8 mouse cellular contexts compared by ENCODE assay signal in the genomic region with DNA sequence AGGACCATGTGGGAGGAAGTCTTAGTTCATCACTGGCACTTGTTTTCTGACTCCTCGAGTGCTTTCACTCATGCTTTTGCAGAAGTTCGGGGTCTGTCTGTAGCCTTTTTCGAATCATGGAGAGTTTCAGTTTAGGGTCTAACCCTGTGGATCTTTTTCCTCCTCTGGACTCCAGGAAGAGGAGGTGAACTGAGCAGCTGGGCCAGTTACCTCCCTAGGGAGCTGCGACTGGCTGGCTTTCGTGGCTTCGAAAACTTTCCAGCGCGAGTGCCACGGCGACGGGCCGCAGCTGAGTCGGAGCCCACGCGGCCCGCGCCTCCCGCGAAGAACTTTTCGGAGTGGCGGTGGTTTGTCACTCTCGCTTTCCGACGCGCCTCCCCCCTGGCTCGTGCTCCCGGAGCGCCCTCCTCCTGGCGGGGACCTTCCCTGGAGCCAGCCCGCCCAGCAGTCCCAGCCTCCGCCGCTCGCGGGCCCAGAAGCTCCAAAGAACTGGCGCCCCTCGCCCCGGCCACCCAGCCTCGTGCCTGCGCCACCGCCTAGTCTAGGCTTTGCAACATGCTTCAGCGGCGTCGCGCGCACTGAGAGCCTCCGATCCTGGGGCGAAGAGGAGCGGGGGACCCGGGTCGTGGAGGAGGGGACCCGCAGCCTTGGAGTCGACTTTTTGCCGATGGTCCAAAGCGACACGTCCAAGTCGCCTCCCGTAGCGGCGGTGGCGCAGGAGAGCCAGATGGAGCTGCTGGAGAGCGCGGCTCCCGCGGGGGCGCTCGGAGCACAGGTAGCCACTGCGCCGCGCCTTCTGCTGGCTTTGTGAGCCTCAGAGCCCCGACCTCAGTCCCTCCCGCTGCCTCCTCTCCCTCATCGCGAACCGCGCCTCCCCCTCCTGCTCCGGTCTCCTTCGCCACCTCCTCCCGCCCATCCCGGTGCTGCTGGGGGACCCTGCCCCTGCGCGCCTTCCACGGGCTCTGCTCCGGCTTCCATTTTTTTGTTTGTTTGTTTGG. TPM values are rescaled to one million over a fixed set of nuclear protein-coding genes. Genes with fewer than 3 reads are reported as not detected.
A peak's percentile ranks its signal among the peaks of the same experiment; 100 is the strongest.
DNase-seq lines count a peak whose midpoint lies in the region; ATAC-seq and TF ChIP-seq lines count a peak whose summit lies in the region.

No protein-coding gene starts in this region.

- H3K79me3 ChIP-seq in C2C12 (ENCODE audit: low read depth) = peaks cover 21% of the 10 kb centered on the region

- no peaks in the 10 kb centered on the region for H3K27me3 ChIP-seq in C2C12 (ENCODE audit: control insufficient read depth, insufficient read depth, insufficient read length)
- H3K27me3 ChIP-seq in forebrain, embryonic 16.5 days (replicated peaks; ENCODE audit: control insufficient read depth, insufficient read depth, low read length) = no peaks in the 10 kb centered on the region
- H3K27me3 ChIP-seq in lung, embryonic 14.5 days (ENCODE audit: insufficient read depth, low read length) = no peaks in the 10 kb centered on the region

- DNase-seq in heart, postnatal 36 days = peak; percentile 52 to 73
- peak; percentile 43 to 57 for DNase-seq in layer of hippocampus, adult 8-10 months (ENCODE audit: low spot score in 2 of 2)
- DNase-seq in lung, embryonic 14.5 days = peak; percentile 87
- DNase-seq in ovary, adult 18-20 months (ENCODE audit: low spot score) = peak; percentile 66
- DNase-seq in thymus, postnatal 14 days = peak; percentile 60

- H3K27ac ChIP-seq in brown adipose tissue, adult 24 weeks (replicated peaks; ENCODE audit: low read depth, low read length) = no peak overlapping the region
- H3K27ac ChIP-seq in forebrain, embryonic 16.5 days (ENCODE audit: low read length) = peak overlapping the region; percentile 68
- H3K27ac ChIP-seq in lung, embryonic 14.5 days (ENCODE audit: low read depth) = peak overlapping the region; percentile 87

- intact Hi-C loops in heart, postnatal 36 days (cut with DNase I) = loop anchor here (1.0 to 2.0 kb wide), 2 partner anchors 49 to 73 kb away; no protein-coding TSS in a partner anchor

- no peaks in the 10 kb centered on the region; the same call in 1 of the 2 replicates for H3K4me1 ChIP-seq in brown adipose tissue, adult 24 weeks (ENCODE audit: control insufficient read depth, insufficient read depth, insufficient read length, low read length)
- H3K4me1 ChIP-seq in forebrain, embryonic 16.5 days (replicated peaks; ENCODE audit: control insufficient read depth, insufficient read depth, low read length) = peaks cover 16% of the 10 kb centered on the region
- no peaks in the 10 kb centered on the region for H3K4me1 ChIP-seq in lung, embryonic 14.5 days (ENCODE audit: insufficient read depth)

- under 1% methylated on average over 76 of the region's 83 CpGs for WGBS in forebrain, embryonic 16.5 days
- under 1% methylated on average over 81 of the region's 83 CpGs for WGBS in lung, embryonic 14.5 days

- ATAC-seq in forebrain, embryonic 16.5 days = peak; percentile 94
- peak; percentile 94 for ATAC-seq in lung, embryonic 14.5 days (ENCODE audit: insufficient read depth)

- peak overlapping the region; percentile 78 for H3K9ac ChIP-seq in forebrain, embryonic 16.5 days (replicated peaks; ENCODE audit: low read depth, low read length)
- H3K9ac ChIP-seq in lung, embryonic 14.5 days = peak overlapping the region; percentile 71

- H3K4me2 ChIP-seq in forebrain, embryonic 16.5 days (ENCODE audit: low read length) = peak overlapping the region; percentile 99
- peak overlapping the region; percentile 83 for H3K4me2 ChIP-seq in lung, embryonic 14.5 days

- H3K9me3 ChIP-seq in forebrain, embryonic 16.5 days (ENCODE audit: control insufficient read depth, low read length) = no peaks in the 10 kb centered on the region
- no peaks in the 10 kb centered on the region for H3K9me3 ChIP-seq in lung, embryonic 14.5 days (ENCODE audit: low read depth, low read length)

- peak overlapping the region; percentile 66 for H3K4me3 ChIP-seq in C2C12 (ENCODE audit: insufficient read depth, poor library complexity, severe bottlenecking)
- H3K4me3 ChIP-seq in brown adipose tissue, adult 24 weeks (ENCODE audit: insufficient read depth, low read depth, low read length) = peak overlapping the region; percentile 61
- H3K4me3 ChIP-seq in forebrain, embryonic 16.5 days (replicated peaks; ENCODE audit: low read length) = peak overlapping the region; percentile 70
- H3K4me3 ChIP-seq in lung, embryonic 14.5 days (ENCODE audit: low read depth, low read length) = peak overlapping the region; percentile 57

- H3K79me2 ChIP-seq in C2C12 (ENCODE audit: control insufficient read depth, insufficient read depth) = peaks cover 49% of the 10 kb centered on the region

- no peaks in the 10 kb centered on the region for H3K36me3 ChIP-seq in C2C12 (ENCODE audit: control insufficient read depth, insufficient read depth)
- H3K36me3 ChIP-seq in forebrain, embryonic 16.5 days (ENCODE audit: control insufficient read depth, insufficient read depth) = no peaks in the 10 kb centered on the region
- no peaks in the 10 kb centered on the region for H3K36me3 ChIP-seq in lung, embryonic 14.5 days (ENCODE audit: insufficient read depth)

- TF ChIP-seq CTCF in C2C12 (IDR thresholded peaks at IDR 0.05; ENCODE audit: control insufficient read depth, insufficient read depth, insufficient read length) = no peak
- peak; percentile 36 for TF ChIP-seq CTCF in lung, embryonic 14.5 days (IDR thresholded peaks at IDR 0.05; ENCODE audit: low read depth)

- peak overlapping the region; percentile 75 for H3ac ChIP-seq in C2C12 (ENCODE audit: control insufficient read depth, insufficient read length, low read depth)

TF ChIP-seq in C2C12, 6 proteins besides CTCF, POLR2A, EP300 and RAD21:
- TF ChIP-seq MAX (IDR thresholded peaks at IDR 0.05) (peak; percentile 86), USF1 (IDR thresholded peaks at IDR 0.05; ENCODE audit: low read depth) (no peak)

RNA-seq across cellular contexts. Expression of a gene that starts 1.2 kb away (rescaled TPM):
- polyA plus RNA-seq in C2C12 (2012; fragmentation: generic; extraction: Trizol) = 2.4 TPM
- polyA plus RNA-seq in brown adipose tissue, adult 24 weeks (2012; ENCODE audit: insufficient read depth, insufficient read length, missing spikeins) = 0.54 TPM in 1 of 2 replicates, not detected in the other
- polyA plus RNA-seq in forebrain, embryonic 16.5 days (2015; fragmentation: Nextera tagmentation; extraction: Ambion mirVana) = 2.7 and 4.6 TPM in 2 replicates
- total RNA-seq in heart, postnatal 36 days (2021) = 10 to 100 TPM; 55.3 to 84.1 TPM
- total RNA-seq in layer of hippocampus, adult 8-10 months (2022) = 10 to 100 TPM; 67.3 to 86.2 (median 82.8) TPM
- polyA plus RNA-seq in lung, embryonic 14.5 days (2014; fragmentation: Nextera tagmentation; extraction: Ambion mirVana) = 8.8 and 9.8 TPM in 2 replicates
